Mouse (Mus musculus): Measurements from ENCODE around the gene Hcn2. TPM values are rescaled to one million over a fixed set of nuclear protein-coding genes. Genes with fewer than 3 reads are reported as not detected.

Gene Hcn2
- polyA plus RNA-seq, 1 experiment from 2014 or later = 0.28 TPM

- no peak for TF ChIP-seq CTCF (IDR thresholded peaks at IDR 0.05; ENCODE audit: low read depth)
- no peak for ATAC-seq (replicated peaks; ENCODE audit: low FRiP score, low read depth)
- peaks cover 22% of the 10 kb centered on the region for H3K36me3 ChIP-seq (ENCODE audit: insufficient read depth, low read length)
- peak overlapping the region; percentile 68; the same call in 1 of the 2 replicates for H3K4me3 ChIP-seq (replicated peaks; ENCODE audit: low read depth, low read length)
- no peaks in the 10 kb centered on the region for H3K9me3 ChIP-seq (replicated peaks; ENCODE audit: low read length)
- peak overlapping the region; percentile 57; the same call in 1 of the 2 replicates for H3K27ac ChIP-seq
- 80% methylated on average over 5 of the region's 5 CpGs for WGBS
- peak overlapping the region; percentile 79 for H3K4me2 ChIP-seq (ENCODE audit: low read length)
- H3K27me3 ChIP-seq (ENCODE audit: insufficient read depth, low read length) = no peaks in the 10 kb centered on the region
- DNase-seq (ENCODE audit: low spot score) = no peak
- peaks cover 15% of the 10 kb centered on the region for H3K4me1 ChIP-seq (replicated peaks; ENCODE audit: insufficient read depth, low read length)
- 0 out of 2 replicates have a peak overlapping the region, but pooled peaks have one; percentile 44 for H3K9ac ChIP-seq (ENCODE audit: low read depth, low read length)
These were observed 10.5 kb upstream of the Hcn2 start for GRCm38 (mm10) chr10:79705951-79706350.

DNA sequence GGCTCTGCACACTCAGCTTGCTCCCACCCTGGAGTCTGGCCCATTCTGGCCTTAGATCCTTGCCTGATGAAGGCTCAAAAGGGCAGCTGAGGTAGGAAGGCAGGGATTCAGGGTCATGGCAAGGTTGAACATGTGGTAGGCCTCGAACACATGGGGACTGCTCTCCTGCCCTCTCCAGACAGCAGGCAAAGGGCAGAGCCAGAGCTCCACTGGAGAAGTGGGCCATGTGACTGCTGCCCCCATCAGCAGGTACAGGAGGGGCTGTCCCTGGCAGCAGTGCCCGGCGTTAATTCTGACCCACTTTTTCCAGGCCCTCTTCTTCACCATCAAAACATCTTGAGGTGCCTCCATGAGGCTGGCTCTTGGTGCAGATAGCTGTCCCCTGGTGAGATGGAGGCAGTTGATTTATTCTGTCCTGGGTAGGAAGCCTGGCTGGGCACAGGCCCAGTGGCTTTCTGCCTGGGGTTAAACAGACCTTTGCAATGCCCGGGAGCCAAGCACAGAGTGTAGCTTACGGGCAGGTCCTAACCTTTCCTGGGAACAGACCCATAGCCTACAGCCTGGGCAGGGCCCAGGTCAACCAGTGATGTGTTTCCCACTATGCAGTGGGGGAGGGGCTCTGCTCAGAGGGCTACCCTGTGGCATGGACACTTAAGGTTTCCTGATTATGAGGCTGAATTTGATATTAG is 9.9 kb upstream of the Hcn2 start:
- Histone ChIP-seq H3K4me2 (ENCODE audit: low read length) (peak overlapping the region; percentile 79; the same call in 1 of the 2 replicates), H3K27ac (peak overlapping the region; percentile 57; the same call in 1 of the 2 replicates), H3K9me3 (replicated peaks; ENCODE audit: low read length) (no peaks in the 10 kb centered on the region), H3K4me1 (replicated peaks; ENCODE audit: insufficient read depth, low read length) (peaks cover 13% of the 10 kb centered on the region), H3K36me3 (ENCODE audit: insufficient read depth, low read length) (peaks cover 28% of the 10 kb centered on the region), H3K4me3 (replicated peaks; ENCODE audit: low read depth, low read length) (no peak overlapping the region), H3K27me3 (ENCODE audit: insufficient read depth, low read length) (no peaks in the 10 kb centered on the region), H3K9ac (ENCODE audit: low read depth, low read length) (0 out of 2 replicates have a peak overlapping the region, but pooled peaks have one; percentile 44)
- DNase-seq (ENCODE audit: low spot score) = no peak
- WGBS = 65% methylated on average over 5 of the region's 5 CpGs
- TF ChIP-seq CTCF (IDR thresholded peaks at IDR 0.05; ENCODE audit: low read depth) = no peak
- ATAC-seq (replicated peaks; ENCODE audit: low FRiP score, low read depth) = no peak

DNA sequence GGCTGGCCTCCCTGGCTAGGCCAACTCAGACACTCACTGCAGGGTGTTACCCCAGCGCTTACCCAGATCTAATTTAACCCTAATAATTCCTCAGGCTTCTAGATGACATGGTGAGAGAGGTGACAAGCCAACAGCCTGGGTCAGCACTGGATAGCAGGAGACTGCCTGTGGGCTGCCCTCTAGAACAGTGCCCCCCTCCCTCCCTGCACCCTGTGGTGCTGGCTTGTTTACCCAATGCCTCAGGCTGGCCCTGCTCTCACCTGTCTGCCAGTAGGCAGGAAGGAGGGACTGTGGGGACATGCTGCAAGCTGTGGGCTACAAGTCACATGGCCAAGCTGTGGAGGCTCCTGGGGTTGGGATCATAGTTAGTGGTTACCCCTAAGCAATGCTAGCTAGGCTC is 9.3 kb upstream of the Hcn2 start:
- H3K4me1 ChIP-seq (replicated peaks; ENCODE audit: insufficient read depth, low read length) = peaks cover 13% of the 10 kb centered on the region
- H3K9ac ChIP-seq (ENCODE audit: low read depth, low read length) = no peak overlapping the region
- TF ChIP-seq CTCF (IDR thresholded peaks at IDR 0.05; ENCODE audit: low read depth) = no peak
- WGBS = 70% methylated on average over 1 of the region's 1 CpGs
- no peak overlapping the region for H3K4me3 ChIP-seq (replicated peaks; ENCODE audit: low read depth, low read length)
- DNase-seq (ENCODE audit: low spot score) = no peak
- no peak overlapping the region for H3K27ac ChIP-seq
- no peak overlapping the region for H3K4me2 ChIP-seq (ENCODE audit: low read length)
- no peaks in the 10 kb centered on the region for H3K9me3 ChIP-seq (replicated peaks; ENCODE audit: low read length)
- peaks cover 32% of the 10 kb centered on the region for H3K36me3 ChIP-seq (ENCODE audit: insufficient read depth, low read length)
- no peaks in the 10 kb centered on the region for H3K27me3 ChIP-seq (ENCODE audit: insufficient read depth, low read length)
- ATAC-seq (replicated peaks; ENCODE audit: low FRiP score, low read depth) = no peak

GRCm38 (mm10) chr10:79707759-79708158 is 8.7 kb upstream of the Hcn2 start:
- 72% methylated on average over 4 of the region's 4 CpGs for WGBS
- DNase-seq (ENCODE audit: low spot score) = no peak
- no peak overlapping the region for H3K9ac ChIP-seq (ENCODE audit: low read depth, low read length)
- peaks cover 13% of the 10 kb centered on the region for H3K4me1 ChIP-seq (replicated peaks; ENCODE audit: insufficient read depth, low read length)
- no peak for ATAC-seq (replicated peaks; ENCODE audit: low FRiP score, low read depth)
- H3K27ac ChIP-seq = no peak overlapping the region
- H3K4me3 ChIP-seq (replicated peaks; ENCODE audit: low read depth, low read length) = no peak overlapping the region
- H3K4me2 ChIP-seq (ENCODE audit: low read length) = no peak overlapping the region
- no peaks in the 10 kb centered on the region for H3K27me3 ChIP-seq (ENCODE audit: insufficient read depth, low read length)
- peaks cover 32% of the 10 kb centered on the region for H3K36me3 ChIP-seq (ENCODE audit: insufficient read depth, low read length)
- no peaks in the 10 kb centered on the region for H3K9me3 ChIP-seq (replicated peaks; ENCODE audit: low read length)
- no peak for TF ChIP-seq CTCF (IDR thresholded peaks at IDR 0.05; ENCODE audit: low read depth)

DNA sequence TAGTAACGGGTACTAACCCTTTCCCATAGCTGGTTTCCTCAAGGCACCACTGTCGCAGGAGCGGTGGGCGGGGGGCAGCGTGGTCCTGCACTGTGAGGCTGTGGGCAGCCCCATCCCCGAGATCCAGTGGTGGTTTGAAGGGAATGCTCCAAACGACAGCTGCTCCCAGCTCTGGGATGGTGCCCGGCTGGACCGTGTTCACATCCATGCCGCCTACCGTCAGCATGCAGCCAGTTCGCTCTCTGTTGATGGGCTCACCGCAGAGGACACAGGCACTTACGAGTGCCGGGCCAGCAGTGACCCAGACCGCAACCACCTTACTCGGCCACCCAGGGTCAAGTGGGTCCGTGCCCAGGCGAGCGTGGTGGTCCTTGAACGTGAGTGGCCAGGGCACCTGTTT is 7.8 kb upstream of the Hcn2 start:
- WGBS = 85% methylated on average over 21 of the region's 21 CpGs
- no peaks in the 10 kb centered on the region for H3K9me3 ChIP-seq (replicated peaks; ENCODE audit: low read length)
- no peak overlapping the region for H3K4me3 ChIP-seq (replicated peaks; ENCODE audit: low read depth, low read length)
- ATAC-seq (replicated peaks; ENCODE audit: low FRiP score, low read depth) (no peak), DNase-seq (ENCODE audit: low spot score) (no peak)
- TF ChIP-seq CTCF (IDR thresholded peaks at IDR 0.05; ENCODE audit: low read depth) = no peak
- no peak overlapping the region for H3K4me2 ChIP-seq (ENCODE audit: low read length)
- no peaks in the 10 kb centered on the region for H3K27me3 ChIP-seq (ENCODE audit: insufficient read depth, low read length)
- peaks cover 13% of the 10 kb centered on the region for H3K4me1 ChIP-seq (replicated peaks; ENCODE audit: insufficient read depth, low read length)
- H3K36me3 ChIP-seq (ENCODE audit: insufficient read depth, low read length) = peaks cover 32% of the 10 kb centered on the region
- no peak overlapping the region for H3K9ac ChIP-seq (ENCODE audit: low read depth, low read length)
- no peak overlapping the region for H3K27ac ChIP-seq

- DNase-seq (ENCODE audit: low spot score) (no peak), ATAC-seq (replicated peaks; ENCODE audit: low FRiP score, low read depth) (no peak)
- peaks cover 13% of the 10 kb centered on the region for H3K4me1 ChIP-seq (replicated peaks; ENCODE audit: insufficient read depth, low read length)
- H3K4me2 ChIP-seq (ENCODE audit: low read length) = no peak overlapping the region
- no peak for TF ChIP-seq CTCF (IDR thresholded peaks at IDR 0.05; ENCODE audit: low read depth)
- H3K27me3 ChIP-seq (ENCODE audit: insufficient read depth, low read length) = no peaks in the 10 kb centered on the region
- H3K36me3 ChIP-seq (ENCODE audit: insufficient read depth, low read length) = peaks cover 32% of the 10 kb centered on the region
- H3K9me3 ChIP-seq (replicated peaks; ENCODE audit: low read length) = no peaks in the 10 kb centered on the region
- WGBS = 72% methylated on average over 7 of the region's 7 CpGs
- H3K9ac ChIP-seq (ENCODE audit: low read depth, low read length) = no peak overlapping the region
- H3K27ac ChIP-seq = no peak overlapping the region
- no peak overlapping the region for H3K4me3 ChIP-seq (replicated peaks; ENCODE audit: low read depth, low read length)
These were observed 7.1 kb upstream of the Hcn2 start for GRCm38 (mm10) chr10:79709307-79709706.

All from kidney, postnatal 0 days (tissue).